Mouse (Mus musculus) CH12.LX (cell line): Measurements from ENCODE around the gene D17H6S53E.
A peak's percentile ranks its signal among the peaks of the same experiment; 100 is the strongest.

Experiments used
- CHD1 ChIP-seq: IDR thresholded peaks from 2 replicates; pipeline ENCODE4 v1.6.1; 2012; ENCODE audit warnings: low read depth, low read length, improper control_type of control experiment, inconsistent platforms
- CTCF ChIP-seq, 2 experiments: IDR thresholded peaks in 1 of 2; conservative IDR thresholded peaks in 1 of 2; 2 replicates each; pipeline ENCODE4 v1.5.1; 2011 to 2012; ENCODE audit warnings: low read depth in 2 of 2, low read length in 2 of 2, improper control_type of control experiment in 1 of 2, inconsistent platforms in 1 of 2, mild to moderate bottlenecking in 1 of 2, moderate library complexity in 1 of 2
- EP300 ChIP-seq: IDR thresholded peaks from 2 replicates; pipeline ENCODE4 v1.6.1; 2011; ENCODE audit warnings: low read length, improper control_type of control experiment
- MAZ ChIP-seq: IDR thresholded peaks from 2 replicates; pipeline ENCODE4 v1.6.1; 2012; ENCODE audit warnings: low read depth, mild to moderate bottlenecking, inconsistent platforms, low read length, improper control_type of control experiment, moderate library complexity
- NELFE ChIP-seq: IDR thresholded peaks from 2 replicates; pipeline ENCODE4 v1.6.1; 2011; ENCODE audit warnings: low read depth, low read length, improper control_type of control experiment
- POLR2A ChIP-seq: IDR thresholded peaks from 2 replicates; pipeline ENCODE4 v1.6.1; 2011; ENCODE audit warnings: low read depth, mild to moderate bottlenecking, improper control_type of control experiment, low read length
- POLR2AphosphoS2 ChIP-seq: IDR thresholded peaks from 2 replicates; pipeline ENCODE4 v1.6.1; 2011; ENCODE audit warnings: low read depth, low read length, improper control_type of control experiment
- SIN3A ChIP-seq: IDR thresholded peaks from 2 replicates; pipeline ENCODE4 v1.6.1; 2012; ENCODE audit warnings: low read length, improper control_type of control experiment, inconsistent platforms
- USF2 ChIP-seq: conservative IDR thresholded peaks from 2 replicates; pipeline ENCODE4 v1.6.1; 2011; ENCODE audit warnings: low read depth, low read length, improper control_type of control experiment
- ZC3H11A ChIP-seq: IDR thresholded peaks from 2 replicates; pipeline ENCODE4 v1.6.1; 2012; ENCODE audit warnings: low read depth, mild to moderate bottlenecking, inconsistent platforms, low read length, improper control_type of control experiment
- ZMIZ1 ChIP-seq: IDR thresholded peaks from 2 replicates; pipeline ENCODE4 v1.6.1; 2012; ENCODE audit warnings: low read depth, mild to moderate bottlenecking, inconsistent platforms, low read length, improper control_type of control experiment
- ZNF384 ChIP-seq: IDR thresholded peaks from 2 replicates; pipeline ENCODE4 v1.6.1; 2012; ENCODE audit warnings: low read depth, low read length, improper control_type of control experiment, inconsistent platforms

DNA sequence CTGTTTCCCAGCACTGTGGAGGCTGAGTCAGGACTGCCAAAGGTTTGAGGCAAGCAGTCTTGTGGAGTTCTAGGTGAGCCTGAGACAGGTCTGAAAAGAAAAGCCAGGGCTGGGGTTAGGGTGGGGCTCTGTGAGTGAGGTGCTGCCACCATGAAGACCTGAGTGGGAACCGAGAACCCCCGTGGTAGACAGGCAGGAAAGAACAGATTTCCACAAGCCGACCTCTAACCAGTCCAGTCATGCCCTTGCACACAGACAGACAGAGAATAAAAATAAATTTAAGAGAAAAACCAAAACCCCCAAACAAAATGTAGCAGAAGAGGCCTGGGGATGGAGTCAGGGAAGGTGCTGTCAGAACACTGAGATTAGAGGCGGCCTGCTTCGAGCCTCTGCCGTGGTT is 49.2 kb downstream of the D17H6S53E start:
- TF ChIP-seq EP300 (no peak), POLR2A (peak; percentile 18; the same call in 1 of the 2 replicates), NELFE (no peak), POLR2AphosphoS2 (no peak), MAZ (peak; percentile 45; the same call in 1 of the 2 replicates), CTCF (conservative IDR thresholded peaks at IDR 0.05 in 1 of 2, IDR thresholded peaks at IDR 0.05 in 1 of 2; ENCODE audit: low read depth in 2 of 2, low read length in 2 of 2) (no peak), USF2 (no peak), CHD1 (peak; percentile 60; the same call in 1 of the 2 replicates), SIN3A (no peak), ZNF384 (no peak), ZMIZ1 (no peak), ZC3H11A (no peak)
